Mouse (Mus musculus): ENCODE data around the gene Rasgef1b. TPM values are rescaled to one million over a fixed set of nuclear protein-coding genes. Genes with fewer than 3 reads are reported as not detected.

The Rasgef1b gene
- total and polyA plus RNA-seq, 3 experiments, result 0.17 to 0.26 (median 0.21) TPM

GRCm38 (mm10) chr5:99496157-99496453 is 232.8 kb downstream of the Rasgef1b start:
- Histone ChIP-seq H3K79me2 (replicated peaks; ENCODE audit: control insufficient read depth, extremely low read depth, insufficient read depth, poor library complexity, severe bottlenecking) (no peaks in the 10 kb centered on the region), H3K36me3 (replicated peaks in 1 of 2; ENCODE audit: control insufficient read depth in 1 of 2, insufficient read depth in 1 of 2, low read length in 1 of 2) (no peaks in the 10 kb centered on the region), H3K4me2 (ENCODE audit: insufficient read depth, low read depth, poor library complexity, severe bottlenecking) (no peak overlapping the region), H3K4me1 (ENCODE audit: control insufficient read depth in 1 of 2, insufficient read depth in 2 of 2) (peaks cover 0 to 8% of the 10 kb centered on the region in 2 experiments; a peak in 1 of 4 replicates), H3K9ac (ENCODE audit: insufficient read depth, low read depth) (no peak overlapping the region), H3K9me3 (replicated peaks; ENCODE audit: low read length) (no peaks in the 10 kb centered on the region), H3K27me3 (replicated peaks) (no peaks in the 10 kb centered on the region), H3K27ac (ENCODE audit: insufficient read depth, low read depth) (no peak overlapping the region), H3K4me3 (replicated peaks in 1 of 3; ENCODE audit: low read depth in 2 of 3, low read length in 2 of 3, poor library complexity in 1 of 3) (no peak overlapping the region)
- dilution Hi-C loops (cut with MboI; ENCODE audit: extremely low pct_ligation_motif_present, extremely low pct_unique_long_range_greater_than_20kb, low sequenced_read_pairs), result no loop called here
- in situ Hi-C loops (cut with MboI; ENCODE audit: low pct_ligation_motif_present, low pct_unique_long_range_greater_than_20kb, low sequenced_read_pairs), result no loop called here
- no peak for DNase-seq (ENCODE audit: extremely low read depth)
- TF ChIP-seq TCF12 (IDR thresholded peaks at IDR 0.05; ENCODE audit: low read depth, low read length) (no peak), UBTF (IDR thresholded peaks at IDR 0.05; ENCODE audit: low read depth, low read length) (no peak), ETS1 (conservative IDR thresholded peaks at IDR 0.05; ENCODE audit: low read depth, low read length) (no peak), RAD21 (IDR thresholded peaks at IDR 0.05; ENCODE audit: low read depth, low read length) (no peak), ZMIZ1 (IDR thresholded peaks at IDR 0.05; ENCODE audit: low read depth, low read length) (no peak), RCOR1 (conservative IDR thresholded peaks at IDR 0.05; ENCODE audit: low read depth, low read length) (no peak), KAT2A (IDR thresholded peaks at IDR 0.05; ENCODE audit: insufficient replicate concordance, low read length) (no peak), NRF1 (IDR thresholded peaks at IDR 0.05; ENCODE audit: low read depth, low read length) (no peak), GABPA (IDR thresholded peaks at IDR 0.05; ENCODE audit: insufficient replicate concordance, low read depth, low read length) (no peak), JUND (conservative IDR thresholded peaks at IDR 0.05; ENCODE audit: low read depth, low read length) (no peak), EP300 (IDR thresholded peaks at IDR 0.05; ENCODE audit: low read length) (no peak), IRF4 (IDR thresholded peaks at IDR 0.05; ENCODE audit: low read depth, low read length) (no peak), MEF2A (IDR thresholded peaks at IDR 0.05; ENCODE audit: borderline replicate concordance, low read depth, low read length) (no peak), TBP (conservative IDR thresholded peaks at IDR 0.05; ENCODE audit: low read depth, low read length) (no peak), MAX (IDR thresholded peaks at IDR 0.05; ENCODE audit: low read length) (no peak)

- Histone ChIP-seq H3K27me3 (replicated peaks) (no peaks in the 10 kb centered on the region), H3K9me3 (replicated peaks; ENCODE audit: low read length) (no peaks in the 10 kb centered on the region), H3K27ac (ENCODE audit: insufficient read depth, low read depth) (no peak overlapping the region), H3K79me2 (replicated peaks; ENCODE audit: control insufficient read depth, extremely low read depth, insufficient read depth, poor library complexity, severe bottlenecking) (no peaks in the 10 kb centered on the region), H3K36me3 (replicated peaks in 1 of 2; ENCODE audit: control insufficient read depth in 1 of 2, insufficient read depth in 1 of 2, low read length in 1 of 2) (no peaks in the 10 kb centered on the region), H3K9ac (ENCODE audit: insufficient read depth, low read depth) (no peak overlapping the region), H3K4me1 (ENCODE audit: control insufficient read depth in 1 of 2, insufficient read depth in 2 of 2) (peaks cover 0 to 8% of the 10 kb centered on the region in 2 experiments; a peak in 1 of 4 replicates), H3K4me2 (ENCODE audit: insufficient read depth, low read depth, poor library complexity, severe bottlenecking) (no peak overlapping the region), H3K4me3 (replicated peaks in 1 of 3; ENCODE audit: low read depth in 2 of 3, low read length in 2 of 3, poor library complexity in 1 of 3) (no peak overlapping the region)
- dilution Hi-C loops (cut with MboI; ENCODE audit: extremely low pct_ligation_motif_present, extremely low pct_unique_long_range_greater_than_20kb, low sequenced_read_pairs), result no loop called here
- DNase-seq (ENCODE audit: extremely low read depth), result no peak
- TF ChIP-seq EP300 (IDR thresholded peaks at IDR 0.05; ENCODE audit: low read length) (no peak), MAZ (IDR thresholded peaks at IDR 0.05; ENCODE audit: low read depth, low read length) (no peak), NRF1 (IDR thresholded peaks at IDR 0.05; ENCODE audit: low read depth, low read length) (no peak), MAFK (IDR thresholded peaks at IDR 0.05; ENCODE audit: insufficient replicate concordance, low read length) (no peak), KAT2A (IDR thresholded peaks at IDR 0.05; ENCODE audit: insufficient replicate concordance, low read length) (no peak), TCF12 (IDR thresholded peaks at IDR 0.05; ENCODE audit: low read depth, low read length) (no peak), IRF4 (IDR thresholded peaks at IDR 0.05; ENCODE audit: low read depth, low read length) (no peak)
- in situ Hi-C loops (cut with MboI; ENCODE audit: low pct_ligation_motif_present, low pct_unique_long_range_greater_than_20kb, low sequenced_read_pairs), result no loop called here
These were observed 233.3 kb downstream of the Rasgef1b start for GRCm38 (mm10) chr5:99495354-99496156.
